Mouse (Mus musculus): ENCODE measurements at regions not wholly inside any gene's neighbourhood (a gene's known extent, or its start where the extent isn't known, plus 50 kb on each side); places are given as distances from the start of the nearest gene placed in this dataset.

DNA sequence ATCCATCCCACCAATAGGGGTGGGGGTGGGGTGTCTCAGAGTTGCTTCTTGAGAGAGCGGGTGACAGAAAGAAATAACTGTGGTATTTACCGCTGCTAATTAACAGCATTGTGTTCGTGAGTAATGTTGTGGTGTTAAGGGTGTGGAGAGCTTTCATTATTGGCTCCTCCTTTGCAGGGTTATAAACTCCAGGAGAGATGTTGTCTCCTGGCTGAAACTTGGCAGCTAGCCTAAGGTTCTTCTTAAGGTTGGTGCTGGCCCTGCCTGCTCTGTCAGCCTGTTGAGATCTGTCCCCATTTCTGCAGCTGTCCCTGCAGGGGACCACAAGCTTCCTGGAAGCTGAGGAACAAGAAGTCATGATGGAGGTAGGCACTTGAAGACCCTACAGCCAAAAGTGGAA lies 120.6 kb downstream of the Sox9 start:
- WGBS = 93% methylated on average over 3 of the region's 3 CpGs
- Histone ChIP-seq H3K4me3 (ENCODE audit: insufficient read depth, low read depth, low read length) (no peak overlapping the region), H3K36me3 (ENCODE audit: control insufficient read depth, insufficient read depth, low read length) (no peaks in the 10 kb centered on the region), H3K27ac (replicated peaks; ENCODE audit: insufficient read depth, low read depth, low read length) (no peak overlapping the region), H3K79me2 (ENCODE audit: control insufficient read depth, insufficient read depth, low read length) (no peaks in the 10 kb centered on the region), H3K4me1 (ENCODE audit: control insufficient read depth, insufficient read depth, low read length) (no peaks in the 10 kb centered on the region), H3K27me3 (ENCODE audit: control insufficient read depth, insufficient read depth, low read length) (no peaks in the 10 kb centered on the region), H3K9ac (ENCODE audit: low read depth, low read length) (no peak overlapping the region)
- no peak for DNase-seq (ENCODE audit: extremely low read depth, low read depth, low spot score)
- no peak for TF ChIP-seq POLR2A (IDR thresholded peaks at IDR 0.05; ENCODE audit: extremely low read depth, insufficient read depth, low read length)

DNA sequence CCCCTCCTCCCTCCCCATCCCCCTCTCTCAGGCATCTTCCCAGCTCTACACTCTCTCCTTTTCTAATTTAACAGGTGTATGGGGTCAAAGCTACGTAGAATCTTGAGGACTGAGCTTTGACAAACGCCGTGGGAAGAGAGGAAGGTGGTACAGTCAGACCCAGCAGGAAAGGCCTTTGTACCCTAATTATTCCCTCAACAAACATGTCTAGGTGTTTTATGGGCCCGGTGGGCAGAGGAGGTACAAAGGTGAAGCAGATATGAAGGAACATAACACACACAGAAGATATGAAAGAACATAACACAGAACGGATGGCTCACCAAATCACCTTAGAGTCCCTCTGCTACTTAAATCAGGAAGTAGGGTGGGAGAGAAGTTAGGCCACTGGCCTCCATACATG lies 128.3 kb downstream of the Sox9 start:
- no peak overlapping the region for H3K4me3 ChIP-seq (ENCODE audit: insufficient read depth, low read depth, low read length)
- no peak overlapping the region for H3K9ac ChIP-seq (ENCODE audit: low read depth, low read length)
- H3K27me3 ChIP-seq (ENCODE audit: control insufficient read depth, insufficient read depth, low read length) = no peaks in the 10 kb centered on the region
- TF ChIP-seq POLR2A (IDR thresholded peaks at IDR 0.05; ENCODE audit: extremely low read depth, insufficient read depth, low read length) (no peak), CTCF (IDR thresholded peaks at IDR 0.05; ENCODE audit: low read depth, low read length) (no peak)
- 73% methylated on average over 5 of the region's 5 CpGs for WGBS
- no peaks in the 10 kb centered on the region for H3K4me1 ChIP-seq (ENCODE audit: control insufficient read depth, insufficient read depth, low read length)
- H3K36me3 ChIP-seq (ENCODE audit: control insufficient read depth, insufficient read depth, low read length) = no peaks in the 10 kb centered on the region
- H3K27ac ChIP-seq (replicated peaks; ENCODE audit: insufficient read depth, low read depth, low read length) = no peak overlapping the region
- no peak for DNase-seq (ENCODE audit: extremely low read depth, low read depth, low spot score)
- H3K79me2 ChIP-seq (ENCODE audit: control insufficient read depth, insufficient read depth, low read length) = no peaks in the 10 kb centered on the region

DNA sequence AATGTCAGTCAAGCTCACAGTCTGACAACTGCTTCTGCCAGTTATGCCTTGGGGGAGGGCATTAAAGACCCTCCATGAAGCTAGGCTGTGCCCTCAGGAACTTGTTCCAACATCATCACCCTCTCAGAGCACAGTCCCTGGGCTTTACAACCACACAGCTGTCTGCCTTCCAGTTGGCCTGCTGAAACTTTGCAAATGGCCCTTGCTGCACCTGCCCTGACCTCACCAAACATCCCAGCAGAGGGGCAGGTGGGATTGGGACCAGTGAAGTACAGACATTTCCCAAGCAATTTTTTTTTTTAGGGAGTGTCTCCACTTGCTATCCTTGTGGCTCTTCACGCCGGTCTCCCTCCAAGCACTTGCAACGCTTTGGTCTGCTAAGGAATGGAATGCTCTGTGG lies 130.9 kb downstream of the Sox9 start:
- TF ChIP-seq CTCF (IDR thresholded peaks at IDR 0.05; ENCODE audit: low read depth, low read length) (no peak), POLR2A (IDR thresholded peaks at IDR 0.05; ENCODE audit: extremely low read depth, insufficient read depth, low read length) (no peak)
- H3K27me3 ChIP-seq (ENCODE audit: control insufficient read depth, insufficient read depth, low read length) = no peaks in the 10 kb centered on the region
- DNase-seq (ENCODE audit: extremely low read depth, low read depth, low spot score) = no peak
- H3K27ac ChIP-seq (replicated peaks; ENCODE audit: insufficient read depth, low read depth, low read length) = no peak overlapping the region
- H3K4me3 ChIP-seq (ENCODE audit: insufficient read depth, low read depth, low read length) = no peak overlapping the region
- H3K9ac ChIP-seq (ENCODE audit: low read depth, low read length) = no peak overlapping the region
- no peaks in the 10 kb centered on the region for H3K4me1 ChIP-seq (ENCODE audit: control insufficient read depth, insufficient read depth, low read length)
- no peaks in the 10 kb centered on the region for H3K79me2 ChIP-seq (ENCODE audit: control insufficient read depth, insufficient read depth, low read length)
- WGBS = 80% methylated on average over 3 of the region's 3 CpGs
- H3K36me3 ChIP-seq (ENCODE audit: control insufficient read depth, insufficient read depth, low read length) = no peaks in the 10 kb centered on the region

DNA sequence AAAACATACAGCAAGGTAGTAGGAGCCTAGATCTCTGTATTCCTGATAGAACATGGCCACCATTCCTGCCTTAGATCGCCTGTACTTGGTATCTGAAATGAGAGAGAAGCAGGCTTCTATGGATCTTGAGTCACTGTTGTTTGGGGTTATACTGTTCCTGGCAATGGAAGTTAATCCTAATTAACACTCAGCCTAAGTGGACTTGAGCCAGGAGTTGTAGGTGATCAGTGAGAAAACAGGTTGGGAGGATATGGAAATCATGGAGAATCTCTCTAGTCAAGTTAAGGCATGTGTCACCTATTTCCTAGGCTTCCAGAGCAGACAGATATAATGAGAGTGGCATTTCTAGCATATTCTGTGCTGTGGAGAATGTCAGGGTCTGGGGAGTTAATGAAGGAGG lies 134.9 kb downstream of the Sox9 start:
- no peak overlapping the region for H3K9ac ChIP-seq (ENCODE audit: low read depth, low read length)
- DNase-seq (ENCODE audit: extremely low read depth, low read depth, low spot score) = no peak
- H3K36me3 ChIP-seq (ENCODE audit: control insufficient read depth, insufficient read depth, low read length) = no peaks in the 10 kb centered on the region
- no peak overlapping the region for H3K27ac ChIP-seq (replicated peaks; ENCODE audit: insufficient read depth, low read depth, low read length)
- no peaks in the 10 kb centered on the region for H3K79me2 ChIP-seq (ENCODE audit: control insufficient read depth, insufficient read depth, low read length)
- H3K27me3 ChIP-seq (ENCODE audit: control insufficient read depth, insufficient read depth, low read length) = no peaks in the 10 kb centered on the region
- WGBS = 95% methylated on average over 1 of the region's 1 CpGs
- no peaks in the 10 kb centered on the region for H3K4me1 ChIP-seq (ENCODE audit: control insufficient read depth, insufficient read depth, low read length)
- no peak for TF ChIP-seq CTCF (IDR thresholded peaks at IDR 0.05; ENCODE audit: low read depth, low read length)
- TF ChIP-seq POLR2A (IDR thresholded peaks at IDR 0.05; ENCODE audit: extremely low read depth, insufficient read depth, low read length) = no peak
- H3K4me3 ChIP-seq (ENCODE audit: insufficient read depth, low read depth, low read length) = no peak overlapping the region

DNA sequence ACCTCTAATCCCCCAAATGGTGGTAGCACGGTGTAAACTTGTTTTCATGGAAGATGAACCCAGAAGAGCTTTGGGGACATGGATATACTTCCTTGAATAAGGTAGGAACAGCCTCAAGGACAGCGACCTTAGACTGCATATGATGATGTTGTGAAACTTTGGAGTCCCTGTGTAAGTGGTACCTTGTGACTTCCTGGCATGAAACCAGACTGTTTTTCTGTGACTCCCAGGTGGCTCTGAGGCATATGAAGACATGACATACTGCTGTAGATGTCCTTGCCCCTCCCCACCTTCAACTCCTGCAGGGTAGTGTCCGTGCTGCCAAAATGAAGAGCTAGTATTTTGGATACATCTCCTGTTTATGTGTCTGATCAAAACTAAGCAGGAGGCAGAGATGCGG lies 138.1 kb downstream of the Sox9 start:
- H3K27ac ChIP-seq (replicated peaks; ENCODE audit: insufficient read depth, low read depth, low read length) = no peak overlapping the region
- peaks cover 3% of the 10 kb centered on the region; the same call in 1 of the 2 replicates for H3K27me3 ChIP-seq (ENCODE audit: control insufficient read depth, insufficient read depth, low read length)
- WGBS = 89% methylated on average over 4 of the region's 4 CpGs
- no peaks in the 10 kb centered on the region for H3K36me3 ChIP-seq (ENCODE audit: control insufficient read depth, insufficient read depth, low read length)
- no peak overlapping the region for H3K9ac ChIP-seq (ENCODE audit: low read depth, low read length)
- H3K4me3 ChIP-seq (ENCODE audit: insufficient read depth, low read depth, low read length) = no peak overlapping the region
- no peaks in the 10 kb centered on the region for H3K79me2 ChIP-seq (ENCODE audit: control insufficient read depth, insufficient read depth, low read length)
- TF ChIP-seq POLR2A (IDR thresholded peaks at IDR 0.05; ENCODE audit: extremely low read depth, insufficient read depth, low read length) = no peak
- no peak for TF ChIP-seq CTCF (IDR thresholded peaks at IDR 0.05; ENCODE audit: low read depth, low read length)
- no peaks in the 10 kb centered on the region for H3K4me1 ChIP-seq (ENCODE audit: control insufficient read depth, insufficient read depth, low read length)
- DNase-seq (ENCODE audit: extremely low read depth, low read depth, low spot score) = no peak

DNA sequence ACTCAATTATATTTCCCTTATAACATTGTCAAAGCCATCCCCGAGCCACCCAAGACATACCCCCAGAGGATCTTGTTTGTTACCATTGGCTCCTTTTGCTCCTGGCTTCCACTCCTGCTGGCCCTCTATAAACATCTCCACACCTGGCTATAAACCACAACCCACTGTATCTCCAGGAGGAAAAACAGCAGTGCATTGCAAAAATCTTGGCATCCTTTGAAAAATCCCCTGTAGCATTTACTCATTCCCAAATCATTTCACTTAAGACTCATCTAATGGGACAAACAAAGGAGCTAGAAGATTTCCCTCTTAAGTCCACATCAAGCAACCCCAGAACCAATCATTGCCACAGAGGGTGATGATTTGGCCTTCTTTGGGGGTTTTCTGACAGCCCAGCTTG lies 142.6 kb downstream of the Sox9 start:
- H3K9ac ChIP-seq (ENCODE audit: low read depth, low read length) = no peak overlapping the region
- no peaks in the 10 kb centered on the region for H3K4me1 ChIP-seq (ENCODE audit: control insufficient read depth, insufficient read depth, low read length)
- WGBS = 88% methylated on average over 1 of the region's 1 CpGs
- no peak overlapping the region for H3K4me3 ChIP-seq (ENCODE audit: insufficient read depth, low read depth, low read length)
- no peaks in the 10 kb centered on the region for H3K36me3 ChIP-seq (ENCODE audit: control insufficient read depth, insufficient read depth, low read length)
- TF ChIP-seq POLR2A (IDR thresholded peaks at IDR 0.05; ENCODE audit: extremely low read depth, insufficient read depth, low read length) = no peak
- no peak for TF ChIP-seq CTCF (IDR thresholded peaks at IDR 0.05; ENCODE audit: low read depth, low read length)
- no peak overlapping the region for H3K27ac ChIP-seq (replicated peaks; ENCODE audit: insufficient read depth, low read depth, low read length)
- H3K79me2 ChIP-seq (ENCODE audit: control insufficient read depth, insufficient read depth, low read length) = no peaks in the 10 kb centered on the region
- no peak for DNase-seq (ENCODE audit: extremely low read depth, low read depth, low spot score)
- H3K27me3 ChIP-seq (ENCODE audit: control insufficient read depth, insufficient read depth, low read length) = peaks cover 3% of the 10 kb centered on the region; the same call in 1 of the 2 replicates
